Mouse (Mus musculus) CH12.LX (cell line): ENCODE measurements around the gene Samd10. TPM values are rescaled to one million over a fixed set of nuclear protein-coding genes. Genes with fewer than 3 reads are reported as not detected.

Source experiments
- DNase-seq: peaks from one replicate; pipeline ENCODE4 v3.0.0-alpha.2; 2013; ENCODE audit errors: extremely low read depth
- H3K27ac ChIP-seq: 2 replicates; pipeline ENCODE4 v1.5.1; 2012; ENCODE audit warnings: low read depth, mild to moderate bottlenecking, control low read depth, moderate library complexity; ENCODE audit not compliant: insufficient read depth
- H3K27me3 ChIP-seq: replicated peaks from 2 replicates; pipeline ENCODE3; 2012; ENCODE audit warnings: inconsistent platforms
- H3K36me3 ChIP-seq, 2 experiments: replicated peaks in 1 of 2; 2 replicates each; pipeline versions ENCODE3 to v1.6.1; 2012; ENCODE audit warnings: inconsistent platforms in 1 of 2, low read length in 1 of 2, mild to moderate bottlenecking in 1 of 2, mixed read lengths in 1 of 2, moderate library complexity in 1 of 2; ENCODE audit not compliant: control insufficient read depth in 1 of 2, insufficient read depth in 1 of 2
- H3K4me1 ChIP-seq, 2 experiments: 2 replicates each; pipeline ENCODE4 v1.6.1; 2012; ENCODE audit warnings: inconsistent platforms in 1 of 2, moderate library complexity in 1 of 2; ENCODE audit not compliant: insufficient read depth in 2 of 2, control insufficient read depth in 1 of 2
- H3K4me2 ChIP-seq: 2 replicates; pipeline ENCODE4 v1.6.1; 2012; ENCODE audit warnings: low read depth, mild to moderate bottlenecking, control low read depth; ENCODE audit not compliant: poor library complexity, insufficient read depth, severe bottlenecking
- H3K4me3 ChIP-seq, 3 experiments: fragments of 150-350 bp in 1 of 3; sonication (generic) in 1 of 3; replicated peaks in 1 of 3; 2 replicates each; pipeline versions ENCODE3 to v1.5.1; 2011 to 2012; ENCODE audit warnings: low read depth in 2 of 3, low read length in 2 of 3, mild to moderate bottlenecking in 2 of 3, moderate library complexity in 2 of 3, control low read depth in 1 of 3, improper control_type of control experiment in 1 of 3, inconsistent platforms in 1 of 3, mixed read lengths in 1 of 3; ENCODE audit not compliant: poor library complexity in 1 of 3
- H3K79me2 ChIP-seq: replicated peaks from 2 replicates; pipeline ENCODE4 v1.6.1; 2012; ENCODE audit warnings: mild to moderate bottlenecking, moderate library complexity; ENCODE audit not compliant: control insufficient read depth, poor library complexity, insufficient read depth, severe bottlenecking; ENCODE audit errors: extremely low read depth
- H3K9ac ChIP-seq: 2 replicates; pipeline ENCODE4 v1.6.1; 2012; ENCODE audit warnings: low read depth, mild to moderate bottlenecking, control low read depth, moderate library complexity; ENCODE audit not compliant: insufficient read depth
- H3K9me3 ChIP-seq: replicated peaks from 2 replicates; pipeline ENCODE3; 2012; ENCODE audit warnings: low read length, inconsistent platforms, mixed read lengths
- CHD1 ChIP-seq: IDR thresholded peaks from 2 replicates; pipeline ENCODE4 v1.6.1; 2012; ENCODE audit warnings: low read depth, low read length, improper control_type of control experiment, inconsistent platforms
- CHD2 ChIP-seq: IDR thresholded peaks from 2 replicates; pipeline ENCODE4 v1.6.1; 2011; ENCODE audit warnings: low read length, improper control_type of control experiment
- E2F4 ChIP-seq: IDR thresholded peaks from 2 replicates; pipeline ENCODE4 v1.6.1; 2011; ENCODE audit warnings: low read depth, low read length, improper control_type of control experiment; ENCODE audit not compliant: insufficient replicate concordance
- ELF1 ChIP-seq: IDR thresholded peaks from 2 replicates; pipeline ENCODE4 v1.6.1; 2014; ENCODE audit warnings: low read depth, mild to moderate bottlenecking, inconsistent platforms, low read length, improper control_type of control experiment
- ETS1 ChIP-seq: conservative IDR thresholded peaks from 2 replicates; pipeline ENCODE4 v1.6.1; 2012; ENCODE audit warnings: low read depth, mild to moderate bottlenecking, inconsistent platforms, low read length, improper control_type of control experiment, moderate library complexity
- MXI1 ChIP-seq: IDR thresholded peaks from 2 replicates; pipeline ENCODE4 v1.6.1; 2011; ENCODE audit warnings: mild to moderate bottlenecking, low read depth, low read length, improper control_type of control experiment
- POLR2A ChIP-seq: IDR thresholded peaks from 2 replicates; pipeline ENCODE4 v1.6.1; 2011; ENCODE audit warnings: low read depth, mild to moderate bottlenecking, improper control_type of control experiment, low read length
- POLR2AphosphoS2 ChIP-seq: IDR thresholded peaks from 2 replicates; pipeline ENCODE4 v1.6.1; 2011; ENCODE audit warnings: low read depth, low read length, improper control_type of control experiment
- RAD21 ChIP-seq: IDR thresholded peaks from 2 replicates; pipeline ENCODE4 v1.6.1; 2011; ENCODE audit warnings: low read depth, mild to moderate bottlenecking, low read length, improper control_type of control experiment, moderate library complexity
- SMC3 ChIP-seq: IDR thresholded peaks from 2 replicates; pipeline ENCODE4 v1.6.1; 2011; ENCODE audit warnings: low read depth, low read length, improper control_type of control experiment
- TBP ChIP-seq: conservative IDR thresholded peaks from 2 replicates; pipeline ENCODE4 v1.6.1; 2011; ENCODE audit warnings: low read depth, low read length, improper control_type of control experiment
- USF1 ChIP-seq: IDR thresholded peaks from 2 replicates; pipeline ENCODE4 v1.6.1; 2014; ENCODE audit warnings: low read depth, mild to moderate bottlenecking, inconsistent platforms, low read length, improper control_type of control experiment
- USF2 ChIP-seq: conservative IDR thresholded peaks from 2 replicates; pipeline ENCODE4 v1.6.1; 2011; ENCODE audit warnings: low read depth, low read length, improper control_type of control experiment
- ZC3H11A ChIP-seq: IDR thresholded peaks from 2 replicates; pipeline ENCODE4 v1.6.1; 2012; ENCODE audit warnings: low read depth, mild to moderate bottlenecking, inconsistent platforms, low read length, improper control_type of control experiment
- dilution Hi-C: fragments of 300-500 bp; cut with MboI; formaldehyde crosslinking; loops from 2 replicates; pipeline ENCODE4 v1.14.3; 2020; ENCODE audit warnings: low sequenced_read_pairs; ENCODE audit not compliant: extremely low pct_unique_long_range_greater_than_20kb, extremely low pct_ligation_motif_present
- in situ Hi-C: fragments of 300-500 bp; cut with MboI; formaldehyde crosslinking; loops from 3 replicates; pipeline ENCODE4 v1.14.3; 2019; ENCODE audit warnings: low sequenced_read_pairs, low pct_ligation_motif_present, low pct_unique_long_range_greater_than_20kb, mixed read lengths
- polyA plus RNA-seq: library from polyadenylated mRNA; unstranded; fragments of >175 nt; gene quantifications from 2 replicates; pipeline ENCODE4 v1.2.1, GENCODE M21; 2012; ENCODE audit warnings: low read depth; ENCODE audit not compliant: insufficient read length
- total RNA-seq, 2 experiments: library from RNA; depleted of rRNA; stranded (reverse); fragments of 300-350 nt in 1 of 2; fragments of >200 nt in 1 of 2; gene quantifications; 2 replicates each; pipeline ENCODE4 v1.2.3; 2012 to 2014

Samd10 gene
- total and polyA plus RNA-seq, 3 experiments = 0.32 to 3.8 (median 0.66) TPM

- Histone ChIP-seq H3K27ac (no peak overlapping the region), H3K27me3 (no peaks in the 10 kb centered on the region), H3K9me3 (no peaks in the 10 kb centered on the region), H3K9ac (0 out of 2 replicates have a peak overlapping the region, but pooled peaks have one; percentile 3), H3K4me1 (peaks cover 7 to 21% of the 10 kb centered on the region in 2 experiments), H3K36me3 (peaks cover 46 to 53% of the 10 kb centered on the region in 2 experiments), H3K4me2 (no peak overlapping the region), H3K79me2 (peaks cover 3% of the 10 kb centered on the region; the same call in 1 of the 2 replicates), H3K4me3 (no peak overlapping the region)
- dilution Hi-C loops (no loop called here), in situ Hi-C loops (no loop called here)
- DNase-seq = no peak
- no peak for TF ChIP-seq RAD21
- TF ChIP-seq ZC3H11A = no peak
- no peak for TF ChIP-seq CHD1
- no peak for TF ChIP-seq TBP
- no peak for TF ChIP-seq E2F4
- TF ChIP-seq MXI1 = no peak
- TF ChIP-seq POLR2A = no peak
- TF ChIP-seq CHD2 = no peak
- TF ChIP-seq SMC3 = no peak
- no peak for TF ChIP-seq USF1
These were observed 8.5 kb downstream of the Samd10 start for GRCm38 (mm10) chr2:181590471-181590870.

GRCm38 (mm10) chr2:181589732-181590105 lies 9.3 kb downstream of the Samd10 start:
- DNase-seq = no peak
- peaks cover 3% of the 10 kb centered on the region; the same call in 1 of the 2 replicates for H3K79me2 ChIP-seq
- no peak overlapping the region for H3K27ac ChIP-seq
- H3K4me2 ChIP-seq = no peak overlapping the region
- dilution Hi-C loops = no loop called here
- no peak overlapping the region for H3K9ac ChIP-seq
- peaks cover 49 to 61% of the 10 kb centered on the region in 2 experiments for H3K36me3 ChIP-seq
- in situ Hi-C loops = no loop called here
- H3K27me3 ChIP-seq = no peaks in the 10 kb centered on the region
- no peak overlapping the region for H3K4me3 ChIP-seq
- TF ChIP-seq USF2 = no peak
- no peak for TF ChIP-seq ELF1
- no peak for TF ChIP-seq E2F4
- TF ChIP-seq RAD21 = no peak
- no peaks in the 10 kb centered on the region for H3K9me3 ChIP-seq
- H3K4me1 ChIP-seq = peaks cover 7 to 21% of the 10 kb centered on the region in 2 experiments

DNA sequence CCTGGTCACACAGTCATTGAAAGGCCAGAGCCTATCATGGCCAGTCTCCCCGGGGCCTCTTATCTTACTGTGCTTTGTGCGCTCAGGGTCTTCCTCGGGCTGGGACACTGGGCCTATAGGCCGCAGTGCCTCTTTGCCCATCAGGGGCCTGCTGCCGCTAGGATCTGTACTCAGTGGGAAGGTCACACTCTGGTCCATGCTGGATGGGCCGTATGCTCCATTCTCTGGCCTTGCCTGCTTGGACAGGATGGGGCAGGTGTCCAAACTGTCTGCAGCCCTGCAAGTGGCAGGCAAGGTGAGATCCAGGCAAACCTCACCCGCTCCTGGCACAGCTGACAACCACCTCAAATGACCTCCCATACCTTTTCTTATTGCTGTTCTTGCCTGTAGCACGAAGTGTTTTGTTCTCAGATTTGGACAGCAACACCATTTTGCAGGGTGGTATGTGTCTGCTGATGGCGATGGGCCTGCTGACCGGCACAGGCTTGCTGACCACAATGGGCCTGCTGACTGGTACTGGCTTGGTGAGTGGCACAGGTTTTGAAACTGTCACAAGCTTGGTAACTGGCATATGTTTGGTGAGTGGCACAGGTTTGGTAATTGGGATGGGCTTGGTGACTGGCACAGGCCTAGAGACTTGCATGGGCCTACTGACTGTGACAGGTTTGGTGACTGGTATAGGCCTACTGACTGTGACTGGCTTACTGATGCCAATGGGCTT lies 9.8 kb downstream of the Samd10 start:
- H3K4me3 ChIP-seq = no peak overlapping the region
- no peak overlapping the region for H3K4me2 ChIP-seq
- TF ChIP-seq ETS1 (no peak), POLR2AphosphoS2 (no peak)
- TF ChIP-seq, all 38 proteins: peak for 0
- peaks cover 55 to 66% of the 10 kb centered on the region in 2 experiments for H3K36me3 ChIP-seq
- H3K9me3 ChIP-seq = no peaks in the 10 kb centered on the region
- in situ Hi-C loops = no loop called here
- no peak overlapping the region for H3K9ac ChIP-seq
- peaks cover 3% of the 10 kb centered on the region; the same call in 1 of the 2 replicates for H3K79me2 ChIP-seq
- H3K27ac ChIP-seq = no peak overlapping the region
- dilution Hi-C loops = no loop called here
- H3K4me1 ChIP-seq = peaks cover 7 to 21% of the 10 kb centered on the region in 2 experiments
- no peak for DNase-seq
- H3K27me3 ChIP-seq = no peaks in the 10 kb centered on the region
